Mouse (Mus musculus) megakaryocyte-erythroid progenitor cell, adult 5-6 weeks (primary cell): Measurements from ENCODE around the gene Itgae. TPM values are rescaled to one million over a fixed set of nuclear protein-coding genes. Genes with fewer than 3 reads are reported as not detected.
A peak's percentile ranks its signal among the peaks of the same experiment; 100 is the strongest.

ENCODE experiments used
- ATAC-seq: replicated peaks from 2 replicates; pipeline ENCODE4 v1.8.0; 2016; ENCODE audit warnings: mild to moderate bottlenecking, inconsistent platforms; ENCODE audit not compliant: severe bottlenecking, poor library complexity, low FRiP score, low TSS enrichment
- total RNA-seq, 2 experiments: library from RNA; stranded (forward) in 1 of 2; stranded (reverse) in 1 of 2; fragments of 200-1000, 215-1000 nt in 1 of 2; fragments of >200 nt in 1 of 2; fragmentation: Nextera tagmentation in 1 of 2; gene quantifications; 2 replicates each; pipeline ENCODE4 v1.2.3; 2014 to 2017

Gene Itgae
- total RNA-seq, 2 experiments from 2014 or later = 0.17 TPM; not detected in 1

- ATAC-seq = peak; percentile 92
These were observed 47.5 kb downstream of the Itgae start, which contains the start of gene Haspin for GRCm38 (mm10) chr11:73137591-73138501. TSS of gene Haspin (minus strand) at chr11:73138294.

GRCm38 (mm10) chr11:73144261-73144681 lies 53.9 kb downstream of the Itgae start:
- ATAC-seq = no peak

GRCm38 (mm10) chr11:73146026-73146974 lies 55.9 kb downstream of the Itgae start:
- no peak for ATAC-seq

GRCm38 (mm10) chr11:73146975-73147365 lies 56.6 kb downstream of the Itgae start:
- no peak for ATAC-seq

GRCm38 (mm10) chr11:73148209-73148608 lies 57.8 kb downstream of the Itgae start:
- no peak for ATAC-seq

- no peak for ATAC-seq
These were observed 64.7 kb downstream of the Itgae start for GRCm38 (mm10) chr11:73155071-73155470.

GRCm38 (mm10) chr11:73159957-73160810 lies 69.8 kb downstream of the Itgae start, which contains the start of gene P2rx5:
TSS of gene P2rx5 (plus strand) at chr11:73160421.
- ATAC-seq = peak; percentile 54; the same call in 1 of the 2 replicates

GRCm38 (mm10) chr11:73160811-73161200 lies 70.4 kb downstream of the Itgae start:
- ATAC-seq = no peak

- ATAC-seq = no peak
These were observed 71.2 kb downstream of the Itgae start for GRCm38 (mm10) chr11:73161616-73162015.

- ATAC-seq = no peak
These were observed 71.9 kb downstream of the Itgae start for GRCm38 (mm10) chr11:73162284-73162683.

GRCm38 (mm10) chr11:73168071-73168470 lies 77.7 kb downstream of the Itgae start:
- no peak for ATAC-seq

- ATAC-seq = no peak
These were observed 78.2 kb downstream of the Itgae start for GRCm38 (mm10) chr11:73168576-73168975.

- ATAC-seq = peak; percentile 82
These were observed 78.8 kb downstream of the Itgae start for GRCm38 (mm10) chr11:73169231-73169630.

- ATAC-seq = no peak
These were observed 81.8 kb downstream of the Itgae start for GRCm38 (mm10) chr11:73172186-73172585.

- ATAC-seq = no peak
These were observed 85.2 kb downstream of the Itgae start for GRCm38 (mm10) chr11:73175612-73176011.

- no peak for ATAC-seq
These were observed 85.8 kb downstream of the Itgae start for GRCm38 (mm10) chr11:73176186-73176585.

- peak; percentile 97 for ATAC-seq
These were observed 86.5 kb downstream of the Itgae start, which contains the start of the genes Emc6 and Tax1bp3 for GRCm38 (mm10) chr11:73176608-73177508. TSS of gene Emc6 (minus strand) at chr11:73177037. TSS of gene Tax1bp3 (plus strand) at chr11:73177083.

GRCm38 (mm10) chr11:73177509-73177875 lies 87.1 kb downstream of the Itgae start:
- ATAC-seq = peak; percentile 29
